Mouse (Mus musculus): ENCODE measurements around the gene Arpc5l. TPM values are rescaled to one million over a fixed set of nuclear protein-coding genes. Genes with fewer than 3 reads are reported as not detected.

The Arpc5l gene
- polyA plus RNA-seq, 1 experiment, result 113 TPM

DNA sequence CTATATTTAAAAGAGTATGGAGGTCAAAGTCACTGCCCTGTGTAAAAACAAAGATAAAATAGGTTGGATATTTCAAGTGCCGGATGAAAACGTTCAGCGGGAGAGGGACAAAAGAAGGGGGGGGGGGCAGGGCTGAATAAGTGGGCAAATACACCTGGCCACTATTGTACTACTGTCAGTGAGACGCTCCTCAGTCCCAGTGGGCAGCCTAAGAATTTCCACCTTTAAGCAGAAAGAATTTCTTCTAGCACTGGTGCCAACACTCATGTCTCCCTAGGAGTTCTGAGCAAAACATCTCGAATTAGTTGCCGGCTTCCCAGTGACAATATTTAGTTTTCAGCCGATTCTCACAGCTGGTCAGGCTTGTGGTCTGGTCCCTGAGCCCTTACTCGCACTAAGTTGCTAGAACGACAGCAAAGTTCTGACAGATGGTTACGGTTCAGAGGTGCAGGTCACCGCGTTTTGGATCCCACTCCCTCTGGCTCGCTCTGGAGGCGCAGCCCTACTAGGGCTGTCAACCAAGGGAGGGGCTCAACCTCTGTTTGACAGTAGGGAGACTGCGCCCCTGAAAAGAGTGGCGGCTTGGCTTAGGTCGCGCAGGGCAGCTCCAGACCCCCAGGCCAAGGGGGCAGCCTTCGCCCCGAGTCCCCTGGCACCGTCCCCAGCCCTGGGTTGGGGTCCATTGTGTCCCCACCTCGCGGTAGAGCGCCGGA is 59.7 kb downstream of the Arpc5l start:
- DNase-seq (ENCODE audit: extremely low spot score in 1 of 2, low spot score in 1 of 2), result no peak

Other genes with a start within 250 kb of the Arpc5l start
- 5.0 and 5.8 TPM in 2 replicates for gene Nr6a1, start 77.7 kb upstream of the Arpc5l start, polyA plus RNA-seq (2012; rRNA removed)
- 2.8 and 3.3 TPM in 2 replicates for gene Olfml2a, start 73.4 kb upstream of the Arpc5l start, polyA plus RNA-seq (2012; rRNA removed)
- gene Wdr38, start 7.9 kb upstream of the Arpc5l start, polyA plus RNA-seq (2012; rRNA removed), result 1.00 and 1.3 TPM in 2 replicates
- gene Rpl35, start 276 bp downstream of the Arpc5l start, polyA plus RNA-seq (2012; rRNA removed), result 260 and 302 TPM in 2 replicates
- gene Golga1, start 60.2 kb downstream of the Arpc5l start, polyA plus RNA-seq (2012; rRNA removed), result 35.3 and 40.7 TPM in 2 replicates
- gene Scai, start 185.4 kb downstream of the Arpc5l start, polyA plus RNA-seq (2012; rRNA removed), result 9.4 and 10.3 TPM in 2 replicates
- gene Ppp6c, start 221.1 kb downstream of the Arpc5l start, polyA plus RNA-seq (2012; rRNA removed), result 40.1 and 46.5 TPM in 2 replicates